Mouse (Mus musculus) lung, postnatal 0 days (tissue): ENCODE measurements around the gene Yme1l1.

Experiments used
- CTCF ChIP-seq: IDR thresholded peaks from 2 replicates; pipeline ENCODE4 v1.5.1; 2016; ENCODE audit warnings: antibody characterized with exemption, mild to moderate bottlenecking
- EP300 ChIP-seq: IDR thresholded peaks from 2 replicates; pipeline ENCODE4 v1.6.1; 2016; ENCODE audit warnings: antibody characterized with exemption, mild to moderate bottlenecking, control low read depth

DNA sequence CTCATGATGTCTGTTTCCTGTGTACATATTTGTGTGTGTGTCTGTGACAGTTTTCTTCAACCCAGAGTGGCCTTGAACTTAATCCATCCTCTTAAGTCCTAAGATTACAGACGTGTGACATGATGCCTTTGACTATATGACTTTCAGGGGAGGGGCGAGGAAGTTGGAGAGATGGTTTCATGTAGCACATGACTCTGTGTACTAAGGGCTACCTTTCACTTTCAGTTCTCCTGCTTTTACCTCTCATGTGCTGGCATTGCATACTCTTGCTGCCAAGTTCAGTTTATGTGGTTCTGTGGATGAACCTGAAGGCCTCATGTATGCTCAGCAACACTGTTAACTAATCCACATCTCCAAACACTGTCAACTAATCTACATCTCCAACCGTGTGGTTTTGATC is 16.1 kb downstream of the Yme1l1 start:
- TF ChIP-seq CTCF (no peak), EP300 (no peak)
